Mouse (Mus musculus) small intestine, adult 2 months (tissue): ENCODE measurements around the gene Car5a. TPM values are rescaled to one million over a fixed set of nuclear protein-coding genes. Genes with fewer than 3 reads are reported as not detected.

ENCODE experiments used
- H3K27ac ChIP-seq: fragments of 200-500 bp; 2 replicates; pipeline ENCODE4 v1.5.1; 2012; ENCODE audit warnings: low read depth, low read length, control low read depth, inconsistent platforms; ENCODE audit not compliant: insufficient read depth
- H3K27me3 ChIP-seq: fragments of 200-500 bp; 2 replicates; pipeline ENCODE4 v1.6.1; 2012; ENCODE audit warnings: mild to moderate bottlenecking, moderate library complexity, low read length, inconsistent platforms; ENCODE audit not compliant: control insufficient read depth, insufficient read depth
- H3K36me3 ChIP-seq: fragments of 200-500 bp; 2 replicates; pipeline ENCODE4 v1.6.1; 2012; ENCODE audit warnings: mild to moderate bottlenecking, low read length, control low read depth, inconsistent platforms; ENCODE audit not compliant: control insufficient read depth, insufficient read depth
- H3K4me1 ChIP-seq: fragments of 200-500 bp; 2 replicates; pipeline ENCODE4 v1.6.1; 2012; ENCODE audit warnings: low read length, inconsistent platforms, mixed read lengths; ENCODE audit not compliant: control insufficient read depth, insufficient read depth, insufficient read length
- H3K4me3 ChIP-seq: fragments of 200-500 bp; 2 replicates; pipeline ENCODE4 v1.5.1; 2012; ENCODE audit warnings: low read depth, mild to moderate bottlenecking, control low read depth, inconsistent platforms, low read length, moderate library complexity
- CTCF ChIP-seq: fragments of 200-500 bp; IDR thresholded peaks from 2 replicates; pipeline ENCODE4 v1.5.1; 2012; ENCODE audit warnings: low read depth, mild to moderate bottlenecking, control low read depth, inconsistent platforms, low read length, moderate library complexity, mixed read lengths; ENCODE audit not compliant: insufficient replicate concordance, insufficient read length; ENCODE audit errors: extremely low read depth
- POLR2A ChIP-seq: fragments of 200-500 bp; IDR thresholded peaks from 2 replicates; pipeline ENCODE4 v1.6.1; 2012; ENCODE audit warnings: low read depth, mild to moderate bottlenecking, control low read depth, inconsistent platforms, low read length, moderate library complexity
- WGBS: fragments of 180-500 bp; shearing (Covaris S2); methylation state at CpG from one replicate; pipeline ENCODE4 v1.1.7; 2018; 5-methylcytosine and 5-hydroxymethylcytosine counted together
- polyA plus RNA-seq: library from polyadenylated mRNA; depleted of rRNA; stranded (reverse); fragments of >200 nt; gene quantifications from 2 replicates; pipeline ENCODE4 v1.2.3, GENCODE M21; 2012

Gene Car5a
- polyA plus RNA-seq, 1 experiment, result 0.11 TPM

DNA sequence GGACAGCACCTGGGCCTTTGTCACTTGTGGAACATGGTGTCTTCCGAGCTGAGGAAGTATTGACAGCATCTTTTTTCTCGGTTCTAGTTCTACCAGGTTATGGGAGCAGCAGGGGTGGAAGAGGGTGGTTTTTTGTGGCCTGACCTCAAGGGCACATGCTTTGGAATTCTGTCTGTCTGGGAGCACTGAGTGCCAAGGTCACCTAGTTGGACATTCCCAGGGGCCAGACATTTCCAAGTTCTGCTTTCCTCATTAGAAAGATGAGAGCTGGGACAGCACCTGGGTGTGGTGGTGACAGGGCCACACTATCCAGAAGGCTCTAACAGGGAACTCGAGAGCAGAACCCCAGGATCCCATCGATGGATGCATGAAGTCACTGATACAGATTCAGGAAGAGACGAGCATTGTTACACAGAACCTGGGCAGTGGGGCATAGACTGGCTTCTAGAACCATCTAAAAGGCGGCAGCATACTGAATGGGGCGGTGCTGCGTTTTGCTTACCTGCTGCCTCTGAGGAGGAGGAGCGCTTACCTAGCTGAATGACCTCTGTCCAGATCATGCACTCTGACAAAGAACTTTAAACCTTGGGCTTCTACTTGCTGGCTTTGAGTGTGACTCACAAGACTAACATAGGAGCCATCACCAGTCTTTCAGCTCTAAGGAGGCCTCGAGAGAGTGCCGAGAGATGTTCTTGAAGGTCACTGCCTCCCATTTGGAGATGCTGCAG, 36.3 kb upstream of the Car5a start:
- Histone ChIP-seq H3K4me1 (no peaks in the 10 kb centered on the region; the same call in 1 of the 2 replicates), H3K4me3 (no peak overlapping the region), H3K27ac (peak overlapping the region; percentile 8; the same call in 1 of the 2 replicates), H3K27me3 (no peaks in the 10 kb centered on the region), H3K36me3 (peaks cover 37% of the 10 kb centered on the region)
- TF ChIP-seq POLR2A (no peak), CTCF (no peak)
- 87% methylated on average over 11 of the region's 11 CpGs for WGBS

DNA sequence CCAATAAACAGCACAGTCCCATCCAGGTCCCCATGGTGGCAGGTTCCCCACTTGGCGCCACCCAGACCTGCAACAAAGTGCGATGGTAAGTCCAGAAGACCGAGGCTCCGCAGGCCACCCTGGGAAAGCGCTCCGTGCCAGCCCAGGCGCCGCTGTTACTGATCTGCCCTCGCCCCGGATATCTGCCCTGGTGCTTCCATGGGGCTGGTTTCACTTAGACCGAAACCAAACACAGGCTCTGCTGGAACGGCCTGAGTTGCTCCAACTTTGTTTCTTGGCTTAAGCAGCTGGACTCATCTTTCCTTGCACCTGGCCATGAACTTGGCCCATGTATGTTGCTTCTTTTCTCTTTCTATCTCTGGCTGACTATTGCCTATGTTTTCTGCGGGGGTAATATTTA, 34.0 kb upstream of the Car5a start:
- TF ChIP-seq CTCF, result no peak
- Histone ChIP-seq H3K4me1 (no peaks in the 10 kb centered on the region; the same call in 1 of the 2 replicates), H3K27ac (no peak overlapping the region), H3K4me3 (no peak overlapping the region), H3K27me3 (no peaks in the 10 kb centered on the region), H3K36me3 (peaks cover 42% of the 10 kb centered on the region)
- 96% methylated on average over 13 of the region's 13 CpGs for WGBS

DNA sequence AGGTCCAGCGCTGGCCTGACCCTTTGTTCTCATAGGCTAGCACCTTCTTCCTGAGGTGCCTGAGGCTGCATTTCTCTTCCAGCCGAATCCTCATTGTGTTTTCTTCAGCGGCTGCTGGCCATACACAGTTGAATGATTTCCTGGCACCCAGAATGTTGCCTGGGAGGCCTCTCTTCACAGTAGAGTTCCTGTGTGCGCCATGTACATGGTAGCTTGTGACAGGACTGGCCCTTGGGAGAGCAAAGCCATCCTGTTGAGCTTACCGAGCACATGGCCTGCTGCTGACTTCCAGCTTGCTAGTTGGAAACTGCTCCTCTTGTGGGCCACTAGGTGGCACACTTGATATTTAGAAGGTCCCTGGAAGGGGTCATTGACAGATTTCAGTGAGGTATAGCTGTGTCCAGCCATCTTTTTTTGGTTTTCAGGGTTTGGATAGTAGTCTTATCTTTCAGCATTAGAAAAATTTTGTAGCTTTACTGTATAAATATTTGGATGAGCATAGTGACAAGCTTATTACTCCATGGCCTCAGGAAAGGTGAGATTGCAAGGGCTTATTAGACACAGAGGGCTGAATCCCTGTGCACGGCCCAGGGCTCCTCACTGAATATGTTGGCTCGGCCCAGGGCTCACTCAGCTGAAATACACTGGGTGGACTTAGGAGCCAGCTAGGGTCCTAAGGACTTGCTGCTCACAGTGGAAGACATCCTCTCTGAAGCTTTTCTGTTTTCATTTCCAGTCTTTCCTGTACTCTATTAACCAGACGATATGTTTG, 33.3 kb upstream of the Car5a start:
- WGBS, result 78% methylated on average over 8 of the region's 8 CpGs
- Histone ChIP-seq H3K36me3 (peaks cover 38% of the 10 kb centered on the region), H3K4me1 (no peaks in the 10 kb centered on the region; the same call in 1 of the 2 replicates)

DNA sequence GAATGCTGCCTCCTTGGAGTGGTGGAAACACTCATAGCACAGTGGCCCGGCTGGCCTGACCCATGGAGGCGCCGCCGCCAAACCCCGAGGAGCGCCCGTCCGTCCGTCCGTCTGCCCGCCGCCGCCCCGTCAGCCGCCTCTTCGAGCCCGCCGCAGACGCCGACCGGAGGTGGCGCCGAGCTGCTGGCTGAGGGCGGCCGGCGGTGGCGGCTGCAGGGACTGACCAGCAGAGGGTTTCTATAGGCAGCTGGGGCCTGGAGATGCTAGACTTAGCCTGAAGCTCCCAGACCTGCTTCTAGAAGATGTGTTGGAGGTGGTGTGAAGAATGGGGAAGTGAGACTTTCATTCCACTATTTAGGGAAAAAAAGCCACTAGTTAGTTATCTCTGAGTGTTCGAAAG, 29.2 kb upstream of the Car5a start:
- WGBS, result 98% methylated on average over 28 of the region's 28 CpGs

More for the DNA sequence above, 33.3 kb upstream of the Car5a start:
- no peak overlapping the region for H3K27ac ChIP-seq
- H3K4me3 ChIP-seq, result no peak overlapping the region
- H3K27me3 ChIP-seq, result no peaks in the 10 kb centered on the region
- TF ChIP-seq CTCF (peak; percentile 54; the same call in 1 of the 2 replicates), POLR2A (no peak)

DNA sequence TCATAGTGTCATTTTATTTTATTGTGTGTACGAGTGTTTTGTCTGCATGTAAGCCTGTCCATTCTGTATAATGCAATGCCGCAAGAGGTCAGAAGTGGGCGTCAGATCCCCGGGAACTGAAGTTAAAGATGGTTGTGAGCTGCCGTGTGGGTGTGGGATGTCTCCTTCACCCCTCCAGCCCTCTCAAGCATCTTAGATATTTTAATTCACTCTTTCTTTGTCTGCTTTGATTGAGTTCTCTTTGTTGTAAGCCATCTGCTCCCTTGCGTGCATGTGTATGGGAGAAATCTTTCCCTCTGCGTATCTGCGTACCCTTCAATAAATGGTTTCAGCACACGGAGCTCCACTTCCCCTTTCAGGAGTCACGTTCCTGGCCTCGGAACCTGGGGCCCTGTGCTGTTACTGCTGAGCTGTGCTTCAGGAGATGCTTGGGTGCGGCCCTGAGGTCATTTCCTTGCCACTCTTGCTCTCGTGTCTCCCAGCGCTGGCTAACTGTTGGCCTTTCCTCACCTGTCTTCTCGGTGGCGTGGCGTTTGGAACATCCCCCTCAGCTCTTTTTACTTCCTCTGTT, 26.9 kb upstream of the Car5a start:
- Histone ChIP-seq H3K27me3 (no peaks in the 10 kb centered on the region), H3K4me3 (no peak overlapping the region), H3K27ac (no peak overlapping the region), H3K36me3 (peaks cover 21% of the 10 kb centered on the region), H3K4me1 (peaks cover 8% of the 10 kb centered on the region; the same call in 1 of the 2 replicates)
- TF ChIP-seq POLR2A, result no peak
- no peak for TF ChIP-seq CTCF
- 75% methylated on average over 17 of the region's 17 CpGs for WGBS

More for the DNA sequence above, 29.2 kb upstream of the Car5a start:
- TF ChIP-seq CTCF (no peak), POLR2A (no peak)
- Histone ChIP-seq H3K36me3 (peaks cover 31% of the 10 kb centered on the region), H3K27me3 (no peaks in the 10 kb centered on the region), H3K27ac (no peak overlapping the region), H3K4me1 (no peaks in the 10 kb centered on the region), H3K4me3 (no peak overlapping the region)

DNA sequence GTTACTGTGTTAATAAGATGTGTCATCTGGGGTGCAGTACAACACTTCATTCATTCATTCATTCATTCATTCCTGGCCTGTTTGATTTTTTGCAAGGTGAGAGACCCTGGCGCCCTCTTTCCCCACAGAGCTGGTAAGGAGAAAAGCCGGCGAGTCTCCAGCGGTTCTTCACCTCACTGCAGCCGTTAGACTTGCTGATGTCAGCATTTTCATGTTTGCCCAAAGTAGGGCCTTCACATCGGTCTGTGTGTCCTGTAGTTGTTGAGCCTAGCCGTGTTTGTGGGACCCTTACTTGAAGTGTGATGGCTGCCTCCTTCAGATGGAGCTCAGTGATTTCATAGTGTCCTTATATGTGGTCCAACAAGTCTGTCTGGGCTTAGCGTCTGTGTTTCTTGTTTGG, 25.5 kb upstream of the Car5a start:
- 85% methylated on average over 8 of the region's 8 CpGs for WGBS

DNA sequence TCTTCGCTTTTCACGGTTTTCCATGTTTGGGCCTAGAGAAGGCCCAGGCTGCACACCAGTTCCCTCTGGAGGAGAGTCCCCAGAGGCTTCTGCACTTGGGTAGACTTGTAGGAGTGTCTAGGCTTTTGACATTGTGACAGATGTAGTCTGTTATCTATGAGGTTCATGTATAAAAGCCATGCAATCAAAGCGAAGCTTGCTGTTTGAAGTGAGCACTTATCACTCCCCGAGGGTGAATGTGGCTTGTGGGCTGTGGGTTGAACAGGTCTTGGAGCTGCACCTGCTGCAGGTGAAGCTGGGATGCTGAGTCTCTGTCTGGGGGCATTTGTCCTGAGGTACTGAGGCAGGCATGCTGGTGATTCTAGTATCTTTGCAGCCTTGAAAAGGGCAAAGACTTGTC, 23.8 kb upstream of the Car5a start:
- no peak for TF ChIP-seq CTCF
- no peak for TF ChIP-seq POLR2A
- Histone ChIP-seq H3K27me3 (no peaks in the 10 kb centered on the region), H3K4me1 (peaks cover 8% of the 10 kb centered on the region; the same call in 1 of the 2 replicates), H3K36me3 (peaks cover 3% of the 10 kb centered on the region; the same call in 1 of the 2 replicates), H3K27ac (no peak overlapping the region), H3K4me3 (no peak overlapping the region)
- WGBS, result 53% methylated on average over 4 of the region's 4 CpGs

More for the DNA sequence above, 25.5 kb upstream of the Car5a start:
- Histone ChIP-seq H3K4me1 (peaks cover 8% of the 10 kb centered on the region; the same call in 1 of the 2 replicates), H3K36me3 (peaks cover 11% of the 10 kb centered on the region; the same call in 1 of the 2 replicates), H3K27me3 (no peaks in the 10 kb centered on the region), H3K4me3 (no peak overlapping the region), H3K27ac (no peak overlapping the region)
- TF ChIP-seq POLR2A, result no peak
- TF ChIP-seq CTCF, result no peak
